Mouse (Mus musculus) bone marrow macrophage, adult 2 months (primary cell): ENCODE data around the gene Camsap1. TPM values are rescaled to one million over a fixed set of nuclear protein-coding genes. Genes with fewer than 3 reads are reported as not detected.

Experiments
- H3K27ac ChIP-seq: 2 replicates; pipeline ENCODE4 v1.5.1; 2012; ENCODE audit warnings: low read depth, low read length; ENCODE audit not compliant: insufficient read depth
- H3K4me1 ChIP-seq: 2 replicates; pipeline ENCODE4 v1.6.1; 2012; ENCODE audit warnings: low read length; ENCODE audit not compliant: control insufficient read depth, insufficient read depth
- H3K4me3 ChIP-seq: 2 replicates; pipeline ENCODE4 v1.5.1; 2012; ENCODE audit warnings: mild to moderate bottlenecking, low read length, moderate library complexity; ENCODE audit not compliant: insufficient read depth
- CTCF ChIP-seq: IDR thresholded peaks from 2 replicates; pipeline ENCODE4 v1.5.1; 2012; ENCODE audit warnings: low read depth, mild to moderate bottlenecking, low read length, moderate library complexity
- POLR2A ChIP-seq: IDR thresholded peaks from 2 replicates; pipeline ENCODE4 v1.6.1; 2012; ENCODE audit warnings: mild to moderate bottlenecking, low read depth, low read length, borderline replicate concordance
- polyA plus RNA-seq: library from polyadenylated mRNA; stranded (reverse); fragments of >200 nt; gene quantifications from 2 replicates; pipeline ENCODE4 v1.2.4, GENCODE M21; 2012; ENCODE audit not compliant: missing spikeins, insufficient read depth, insufficient read length

Camsap1 gene
- polyA plus RNA-seq, 1 experiment: 12.0 TPM

DNA sequence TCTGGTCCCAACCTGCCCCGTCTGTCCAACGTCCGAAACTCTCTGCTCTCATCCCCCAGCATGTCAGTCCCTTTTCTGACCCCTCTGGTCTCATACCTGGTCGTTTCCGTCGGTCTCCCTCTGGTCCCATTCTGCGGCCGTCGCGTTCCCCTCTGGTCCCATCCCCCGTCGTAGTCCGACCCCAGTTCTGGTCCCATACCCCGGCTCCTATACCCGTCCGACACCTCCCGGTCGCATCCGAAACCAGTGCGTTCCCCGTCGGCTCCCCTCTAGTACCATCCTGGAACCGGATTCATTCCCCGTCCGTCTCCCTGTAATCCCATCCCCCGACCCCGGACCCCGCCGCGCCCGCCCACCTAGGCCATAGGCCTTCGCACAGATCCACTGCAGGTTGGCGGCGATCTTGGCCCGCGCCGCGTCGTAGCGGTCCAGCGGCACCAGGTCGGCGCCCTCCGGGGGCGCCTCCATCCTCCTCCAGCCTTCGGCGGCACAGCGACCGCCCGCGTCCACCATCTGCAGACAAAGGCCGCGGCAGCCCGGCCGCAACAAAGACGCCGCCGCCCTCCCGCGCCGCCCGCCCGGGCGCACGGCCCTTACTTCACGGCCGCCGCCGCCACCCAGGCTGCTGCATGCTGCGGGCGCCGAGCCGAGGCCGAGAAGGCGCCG is 523 bp downstream of the Camsap1 start:
- Histone ChIP-seq H3K4me1 (peaks cover 32% of the 10 kb centered on the region), H3K27ac (no peak overlapping the region), H3K4me3 (peak overlapping the region; percentile 76)
- no peak for TF ChIP-seq POLR2A
- no peak for TF ChIP-seq CTCF

DNA sequence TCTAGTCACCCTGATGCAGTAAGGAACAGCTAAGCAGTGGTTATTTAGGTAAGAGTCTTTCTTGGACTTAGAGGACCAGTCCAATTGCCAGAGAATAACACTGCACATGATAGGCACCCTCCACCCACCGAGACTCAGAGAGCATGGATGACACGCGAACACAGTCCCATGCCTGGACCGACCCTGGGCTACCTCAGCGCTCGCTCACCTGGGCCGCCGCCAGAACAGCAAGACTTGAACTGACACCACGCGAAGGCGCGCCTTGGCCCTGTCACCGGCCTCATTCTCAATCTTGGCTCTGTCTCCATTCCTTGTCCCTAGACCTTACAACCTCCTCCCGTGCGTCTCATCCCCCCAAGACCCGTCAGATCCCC is 1.0 kb downstream of the Camsap1 start:
- H3K27ac ChIP-seq: no peak overlapping the region
- H3K4me3 ChIP-seq: peak overlapping the region; percentile 76
- no peak for TF ChIP-seq POLR2A
- TF ChIP-seq CTCF: no peak
- H3K4me1 ChIP-seq: peaks cover 32% of the 10 kb centered on the region

GRCm38 (mm10) chr2:25978997-25979396 is 4.1 kb downstream of the Camsap1 start:
- Histone ChIP-seq H3K4me3 (no peak overlapping the region), H3K27ac (no peak overlapping the region), H3K4me1 (peaks cover 40% of the 10 kb centered on the region)
- TF ChIP-seq CTCF: no peak

DNA sequence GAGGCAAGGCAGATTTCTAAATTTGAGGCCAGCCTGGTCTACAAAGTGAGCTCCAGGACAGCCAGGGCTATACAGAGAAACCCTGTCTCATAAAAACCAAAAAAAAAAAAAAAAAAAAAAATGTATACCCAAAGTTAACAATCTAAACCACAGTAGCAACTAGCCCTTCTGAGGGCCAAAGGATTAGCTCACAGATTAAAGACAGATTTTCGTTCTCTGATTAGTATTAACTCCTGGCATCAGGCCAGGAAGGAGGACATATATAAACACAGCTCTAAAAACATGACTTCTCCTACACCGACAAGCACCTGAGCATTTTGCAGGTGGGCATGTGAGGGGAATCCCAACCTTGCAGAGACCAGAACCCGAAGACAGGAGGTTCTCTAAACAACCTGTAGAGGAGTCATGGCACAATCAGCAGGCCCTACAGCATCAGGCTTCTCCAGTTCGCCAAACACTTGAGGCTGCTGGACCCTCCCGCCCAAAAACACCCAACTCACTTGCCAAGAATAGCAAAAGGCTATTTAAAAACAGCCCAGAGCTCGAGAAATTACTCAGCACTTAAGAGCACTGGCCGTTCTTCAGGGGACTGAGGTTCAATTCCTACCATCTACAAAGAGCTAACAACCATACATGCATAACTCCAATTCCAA is 5.4 kb downstream of the Camsap1 start:
- TF ChIP-seq CTCF: no peak
- TF ChIP-seq POLR2A: no peak
- Histone ChIP-seq H3K27ac (no peak overlapping the region), H3K4me3 (no peak overlapping the region), H3K4me1 (peaks cover 49% of the 10 kb centered on the region)

DNA sequence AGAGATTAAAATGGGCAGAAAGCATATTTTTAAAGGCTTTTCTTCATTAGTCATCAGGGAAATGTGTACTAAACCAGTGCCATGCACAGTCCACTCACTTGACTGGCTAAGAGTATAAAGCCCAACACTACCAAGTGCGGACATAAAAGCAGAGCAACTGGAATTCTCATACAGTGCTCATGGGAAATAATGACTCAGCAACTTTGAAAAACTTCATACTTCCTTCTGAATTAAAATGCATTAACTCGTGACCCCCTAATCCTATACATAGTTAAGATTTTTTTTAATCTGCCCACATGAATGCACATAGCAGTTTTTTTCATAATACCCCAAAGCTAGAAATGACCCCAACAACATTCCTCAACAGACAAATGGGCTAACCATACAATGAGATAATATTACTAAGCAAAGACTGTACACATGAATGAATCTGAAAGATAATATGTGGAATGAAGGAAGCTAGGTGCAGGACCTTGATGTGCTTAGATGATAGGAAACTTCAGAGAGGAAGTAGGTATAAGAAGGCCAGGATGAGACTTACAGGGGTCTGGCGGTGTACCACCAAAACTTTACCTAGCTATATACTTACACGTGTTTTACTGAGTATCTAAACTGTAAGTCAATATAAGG is 7.8 kb downstream of the Camsap1 start:
- TF ChIP-seq POLR2A (no peak), CTCF (no peak)
- no peak overlapping the region for H3K27ac ChIP-seq
- peaks cover 62% of the 10 kb centered on the region for H3K4me1 ChIP-seq
- no peak overlapping the region for H3K4me3 ChIP-seq

DNA sequence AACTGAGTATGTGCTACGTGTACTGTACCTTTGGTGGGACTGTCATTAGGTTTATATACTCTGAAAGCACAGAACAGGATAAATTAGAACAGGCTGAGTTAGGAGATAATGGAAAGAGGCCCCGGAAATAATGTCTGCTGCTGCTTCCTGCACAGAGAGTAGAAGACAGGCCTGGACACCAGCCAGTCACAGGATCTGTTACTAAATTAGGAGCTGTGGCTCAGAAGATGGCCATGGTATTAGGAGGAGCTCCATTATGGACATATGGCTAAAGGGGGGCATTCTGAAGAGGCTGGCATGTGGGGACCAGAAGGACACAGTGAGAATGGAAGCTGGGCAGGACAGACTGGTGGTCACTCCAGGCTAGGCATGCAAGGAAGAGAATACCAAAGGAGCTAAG is 12.7 kb downstream of the Camsap1 start:
- no peak for TF ChIP-seq CTCF
- no peak for TF ChIP-seq POLR2A
- H3K4me3 ChIP-seq: no peak overlapping the region
- peaks cover 56% of the 10 kb centered on the region for H3K4me1 ChIP-seq
- H3K27ac ChIP-seq: peak overlapping the region; percentile 84

DNA sequence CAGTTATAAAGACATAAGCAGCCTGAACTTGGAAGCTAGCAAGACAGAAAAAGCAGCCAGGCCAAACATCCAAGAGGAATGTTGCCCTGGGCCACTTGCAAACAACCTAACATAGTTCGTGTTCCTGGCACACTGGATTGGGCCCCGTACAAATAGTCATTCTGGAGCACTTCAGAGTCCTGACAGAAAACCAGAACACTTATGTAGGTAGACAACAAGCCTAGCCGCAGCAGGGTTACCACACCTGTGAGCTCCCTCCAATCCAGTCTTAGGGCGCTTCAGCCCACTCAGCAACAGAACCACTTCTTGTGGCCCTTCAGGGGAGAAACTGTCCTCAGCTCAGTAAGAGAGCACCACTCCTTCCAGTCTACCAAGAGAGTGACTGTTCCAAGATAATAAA is 13.8 kb downstream of the Camsap1 start:
- no peak for TF ChIP-seq CTCF
- no peak for TF ChIP-seq POLR2A
- Histone ChIP-seq H3K4me3 (no peak overlapping the region), H3K27ac (no peak overlapping the region), H3K4me1 (peaks cover 52% of the 10 kb centered on the region)

DNA sequence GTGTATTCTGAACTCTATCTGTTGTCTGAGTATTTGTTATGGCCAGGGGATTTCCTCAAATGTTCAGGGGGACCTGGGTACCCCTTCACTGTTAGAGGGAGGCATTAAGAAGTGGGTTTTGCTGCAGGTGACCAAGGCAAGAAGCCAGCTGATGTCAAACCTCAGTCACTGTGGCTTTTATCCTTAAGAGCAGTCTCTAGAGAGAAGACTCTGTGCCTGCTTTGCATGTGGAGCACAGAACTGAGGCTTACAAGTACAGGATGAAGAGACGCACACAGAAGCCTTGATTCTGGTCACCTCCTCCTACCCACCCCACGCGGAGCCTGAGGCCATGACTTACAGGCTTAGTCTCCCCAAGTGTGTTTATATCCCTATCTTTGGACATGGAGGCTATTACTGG is 33.8 kb downstream of the Camsap1 start:
- Histone ChIP-seq H3K4me1 (peaks cover 13% of the 10 kb centered on the region), H3K4me3 (no peak overlapping the region), H3K27ac (no peak overlapping the region)
- no peak for TF ChIP-seq CTCF
- no peak for TF ChIP-seq POLR2A

GRCm38 (mm10) chr2:25947950-25948349 is 35.1 kb downstream of the Camsap1 start:
- TF ChIP-seq CTCF: no peak
- TF ChIP-seq POLR2A: no peak
- Histone ChIP-seq H3K4me3 (no peak overlapping the region), H3K4me1 (peaks cover 13% of the 10 kb centered on the region), H3K27ac (no peak overlapping the region)

GRCm38 (mm10) chr2:25943822-25944221 is 39.3 kb downstream of the Camsap1 start:
- H3K4me1 ChIP-seq: peaks cover 3% of the 10 kb centered on the region; the same call in 1 of the 2 replicates
- TF ChIP-seq CTCF (no peak), POLR2A (no peak)
- H3K27ac ChIP-seq: no peak overlapping the region
- no peak overlapping the region for H3K4me3 ChIP-seq
